Mouse (Mus musculus) intestine, embryonic 16.5 days (tissue): ENCODE results near the gene Mmp17. TPM values are rescaled to one million over a fixed set of nuclear protein-coding genes. Genes with fewer than 3 reads are reported as not detected.

Experiments
- ATAC-seq: fragments of 200-750 bp; cut with Nextera tagmentation; 2 replicates; pipeline ENCODE4 v1.8.0; 2017; ENCODE audit warnings: moderate TSS enrichment, moderate library complexity
- H3K27ac ChIP-seq: fragments of 300-500 bp; sonication (generic); 2 replicates; pipeline ENCODE4 v1.5.1; 2014; ENCODE audit warnings: mild to moderate bottlenecking, low read length
- H3K27me3 ChIP-seq: fragments of 300-500 bp; sonication (generic); replicated peaks from 2 replicates; pipeline ENCODE4 v1.6.1; 2014; ENCODE audit warnings: low read length, control low read depth, mixed read lengths; ENCODE audit not compliant: control insufficient read depth, insufficient read depth
- H3K36me3 ChIP-seq: fragments of 300-500 bp; sonication (generic); 2 replicates; pipeline ENCODE4 v1.6.1; 2014; ENCODE audit warnings: low read length, control low read depth; ENCODE audit not compliant: control insufficient read depth, insufficient read depth
- H3K4me1 ChIP-seq: fragments of 300-500 bp; sonication (generic); 2 replicates; pipeline ENCODE4 v1.6.1; 2014; ENCODE audit warnings: low read length, control low read depth, mixed read lengths; ENCODE audit not compliant: control insufficient read depth, insufficient read depth
- H3K4me2 ChIP-seq: fragments of 300-500 bp; sonication (generic); 2 replicates; pipeline ENCODE4 v1.6.1; 2014; ENCODE audit warnings: low read depth, low read length, control low read depth
- H3K4me3 ChIP-seq: fragments of 300-500 bp; sonication (generic); 2 replicates; pipeline ENCODE4 v1.5.1; 2014; ENCODE audit warnings: mild to moderate bottlenecking, low read length
- H3K9ac ChIP-seq: fragments of 300-500 bp; sonication (generic); 2 replicates; pipeline ENCODE4 v1.6.1; 2014; ENCODE audit warnings: low read depth, low read length
- H3K9me3 ChIP-seq: fragments of 300-500 bp; sonication (generic); 2 replicates; pipeline ENCODE4 v1.6.1; 2016; ENCODE audit warnings: low read length, control low read depth; ENCODE audit not compliant: control insufficient read depth
- WGBS: fragments of 180-500 bp; shearing (Covaris S2); extraction: QIAGEN DNeasy Blood & Tissue Kit; methylation state at CpG from one replicate; pipeline ENCODE4 v1.1.7; 2014; 5-methylcytosine and 5-hydroxymethylcytosine counted together
- polyA plus RNA-seq: library from polyadenylated mRNA; unstranded; fragments of >200 nt; fragmentation: Nextera tagmentation; extraction: Ambion mirVana; gene quantifications from 2 replicates; pipeline ENCODE4 v1.2.1, GENCODE M21; 2015

Mmp17 gene
- polyA plus RNA-seq, 1 experiment from 2014 or later, result 3.6 TPM

- Histone ChIP-seq H3K27ac (no peak overlapping the region), H3K9ac (no peak overlapping the region), H3K9me3 (no peaks in the 10 kb centered on the region), H3K4me2 (no peak overlapping the region), H3K27me3 (no peaks in the 10 kb centered on the region), H3K4me1 (no peaks in the 10 kb centered on the region), H3K4me3 (no peak overlapping the region), H3K36me3 (peaks cover 54% of the 10 kb centered on the region)
- 95% methylated on average over 2 of the region's 2 CpGs for WGBS
- ATAC-seq, result no peak
Observed at GRCm38 (mm10) chr5:129551991-129552390, 32.0 kb upstream of the Mmp17 start.

DNA sequence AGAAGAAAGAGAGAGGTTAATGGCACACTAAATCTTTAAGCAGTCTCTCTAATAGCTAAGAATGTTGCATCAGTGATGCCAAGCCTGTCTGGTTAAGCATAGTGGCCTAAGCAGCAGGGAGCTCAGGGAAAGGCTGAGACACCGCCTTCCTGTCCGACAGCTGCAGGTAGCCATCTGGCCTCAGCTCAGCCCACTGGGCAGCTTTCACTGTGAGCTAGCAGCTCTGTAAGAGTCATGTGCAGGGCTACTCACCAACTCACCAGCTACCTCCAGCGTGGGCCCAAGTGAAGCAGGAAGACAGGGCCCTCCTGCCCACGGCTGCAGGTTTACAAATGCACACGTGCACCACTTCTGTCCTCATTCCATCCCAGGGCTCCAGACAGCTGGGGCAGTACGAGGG is 30.3 kb upstream of the Mmp17 start:
- 85% methylated on average over 6 of the region's 6 CpGs for WGBS

DNA sequence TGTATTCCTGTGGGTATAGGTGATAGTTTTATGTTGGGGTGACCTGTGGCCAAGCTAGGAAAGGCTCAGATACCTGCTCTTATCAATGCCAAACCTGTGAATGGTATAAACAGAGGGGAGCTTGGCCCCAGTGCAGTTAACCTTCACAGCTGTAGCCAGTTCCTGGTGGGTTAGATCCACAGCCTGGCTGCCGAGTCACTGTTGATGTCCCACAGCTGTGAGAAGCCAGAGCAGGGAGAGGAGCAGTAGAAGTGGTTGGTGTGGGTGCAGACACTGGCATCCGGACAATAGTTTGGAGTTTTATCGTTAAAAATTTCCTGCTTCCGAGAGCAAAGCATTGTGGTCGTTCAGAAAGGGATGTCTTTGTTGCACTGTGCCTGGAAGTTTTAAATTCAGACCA is 25.4 kb upstream of the Mmp17 start:
- H3K27me3 ChIP-seq, result no peaks in the 10 kb centered on the region
- H3K4me1 ChIP-seq, result no peaks in the 10 kb centered on the region
- H3K36me3 ChIP-seq, result peaks cover 37% of the 10 kb centered on the region
- 83% methylated on average over 5 of the region's 5 CpGs for WGBS
- ATAC-seq, result no peak
- no peak overlapping the region for H3K4me2 ChIP-seq
- H3K27ac ChIP-seq, result no peak overlapping the region
- no peak overlapping the region for H3K9ac ChIP-seq
- no peak overlapping the region for H3K4me3 ChIP-seq
- H3K9me3 ChIP-seq, result no peaks in the 10 kb centered on the region

More for the DNA sequence above, 30.3 kb upstream of the Mmp17 start:
- Histone ChIP-seq H3K4me3 (no peak overlapping the region), H3K27me3 (no peaks in the 10 kb centered on the region), H3K4me2 (no peak overlapping the region), H3K36me3 (peaks cover 55% of the 10 kb centered on the region), H3K9me3 (no peaks in the 10 kb centered on the region), H3K4me1 (no peaks in the 10 kb centered on the region), H3K9ac (no peak overlapping the region), H3K27ac (no peak overlapping the region)
- ATAC-seq, result no peak

- Histone ChIP-seq H3K9ac (no peak overlapping the region), H3K36me3 (peaks cover 35% of the 10 kb centered on the region), H3K4me1 (no peaks in the 10 kb centered on the region), H3K27me3 (no peaks in the 10 kb centered on the region), H3K27ac (no peak overlapping the region), H3K4me3 (no peak overlapping the region), H3K4me2 (no peak overlapping the region), H3K9me3 (no peaks in the 10 kb centered on the region)
- 79% methylated on average over 11 of the region's 11 CpGs for WGBS
- ATAC-seq, result no peak
Observed at GRCm38 (mm10) chr5:129559283-129559682, 24.7 kb upstream of the Mmp17 start.

DNA sequence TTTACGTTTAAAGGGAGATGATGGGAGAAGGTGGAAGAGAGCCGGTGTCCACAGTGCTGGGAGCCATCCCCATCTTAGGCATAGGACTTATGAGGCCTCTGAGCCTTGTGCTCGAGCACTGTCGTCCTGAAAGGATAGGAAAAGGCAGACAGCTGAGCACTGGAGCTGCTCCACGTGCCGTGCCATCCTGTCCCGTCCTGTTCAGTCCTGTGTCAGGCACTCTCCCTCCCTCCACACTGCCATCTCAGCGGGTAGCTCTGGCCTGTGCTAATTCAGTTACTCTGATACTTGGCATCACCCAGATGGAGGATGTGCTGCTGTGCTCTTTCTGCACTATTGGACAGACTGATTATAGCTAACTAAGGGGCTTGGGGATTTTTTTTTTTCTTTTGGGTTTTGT is 21.6 kb upstream of the Mmp17 start:
- ATAC-seq, result no peak
- Histone ChIP-seq H3K36me3 (peaks cover 32% of the 10 kb centered on the region), H3K27me3 (no peaks in the 10 kb centered on the region), H3K9ac (no peak overlapping the region), H3K27ac (no peak overlapping the region), H3K4me3 (no peak overlapping the region), H3K4me2 (no peak overlapping the region), H3K9me3 (no peaks in the 10 kb centered on the region), H3K4me1 (no peaks in the 10 kb centered on the region)
- 88% methylated on average over 8 of the region's 8 CpGs for WGBS

DNA sequence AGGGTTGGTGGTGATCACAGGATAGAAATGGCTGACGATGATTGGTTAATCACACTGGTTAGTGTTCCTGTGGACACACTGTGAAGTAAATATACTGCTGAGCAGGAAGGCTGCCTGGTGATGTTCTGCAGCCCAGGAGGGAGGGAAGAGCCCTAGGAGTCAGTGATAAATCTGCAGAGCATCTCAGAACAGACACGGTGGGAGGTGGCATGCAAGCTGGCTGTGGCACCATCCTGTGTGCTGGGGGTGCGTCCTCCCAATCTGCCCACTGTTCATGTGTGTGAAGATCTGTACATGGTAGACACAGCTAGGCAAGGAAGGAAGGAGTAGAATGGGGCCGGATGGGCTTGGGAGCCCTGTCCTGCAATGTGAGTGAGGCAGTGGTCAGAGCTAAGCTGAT is 15.4 kb upstream of the Mmp17 start:
- peaks cover 34% of the 10 kb centered on the region for H3K36me3 ChIP-seq
- no peak overlapping the region for H3K4me3 ChIP-seq
- 91% methylated on average over 4 of the region's 4 CpGs for WGBS
- no peak overlapping the region for H3K4me2 ChIP-seq
- no peak for ATAC-seq
- no peak overlapping the region for H3K27ac ChIP-seq
- no peaks in the 10 kb centered on the region for H3K4me1 ChIP-seq
- no peaks in the 10 kb centered on the region for H3K9me3 ChIP-seq
- H3K9ac ChIP-seq, result no peak overlapping the region
- no peaks in the 10 kb centered on the region for H3K27me3 ChIP-seq

- no peaks in the 10 kb centered on the region for H3K4me1 ChIP-seq
- H3K27ac ChIP-seq, result no peak overlapping the region
- WGBS, result 51% methylated on average over 12 of the region's 12 CpGs
- H3K9ac ChIP-seq, result no peak overlapping the region
- H3K4me3 ChIP-seq, result no peak overlapping the region
- no peaks in the 10 kb centered on the region for H3K9me3 ChIP-seq
- peaks cover 13% of the 10 kb centered on the region; the same call in 1 of the 2 replicates for H3K27me3 ChIP-seq
- H3K4me2 ChIP-seq, result no peak overlapping the region
- H3K36me3 ChIP-seq, result no peaks in the 10 kb centered on the region
- ATAC-seq, result no peak
Observed at GRCm38 (mm10) chr5:129578201-129578600, 5.8 kb upstream of the Mmp17 start.

GRCm38 (mm10) chr5:129580046-129580445 is 3.9 kb upstream of the Mmp17 start:
- no peak for ATAC-seq

DNA sequence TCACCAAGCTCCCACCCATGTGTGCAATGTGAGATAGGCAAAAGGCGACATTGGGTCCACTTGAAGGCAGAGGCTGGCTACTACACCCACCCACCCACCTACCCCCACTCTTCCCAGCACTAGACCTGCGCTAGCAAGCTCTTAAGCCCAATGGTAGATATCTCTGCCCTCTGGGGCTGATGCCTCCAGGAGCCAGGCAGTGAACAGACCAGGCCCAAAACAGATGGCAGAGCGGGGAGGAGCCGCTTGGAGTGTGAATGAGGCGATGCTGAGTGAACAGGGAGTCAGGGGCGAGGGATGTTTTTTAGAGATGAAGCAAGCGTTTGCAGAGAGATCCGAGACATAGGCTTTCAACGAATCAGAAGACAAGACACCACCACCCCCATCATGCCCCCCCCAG is 3.4 kb upstream of the Mmp17 start:
- no peak overlapping the region for H3K4me2 ChIP-seq
- no peak overlapping the region for H3K9ac ChIP-seq
- H3K4me3 ChIP-seq, result no peak overlapping the region
- no peak for ATAC-seq
- H3K9me3 ChIP-seq, result no peaks in the 10 kb centered on the region
- no peak overlapping the region for H3K27ac ChIP-seq
- H3K4me1 ChIP-seq, result peaks cover 8% of the 10 kb centered on the region
- H3K27me3 ChIP-seq, result peaks cover 25% of the 10 kb centered on the region; the same call in 1 of the 2 replicates
- 76% methylated on average over 9 of the region's 9 CpGs for WGBS
- no peaks in the 10 kb centered on the region for H3K36me3 ChIP-seq

More at GRCm38 (mm10) chr5:129580046-129580445, 3.9 kb upstream of the Mmp17 start:
- Histone ChIP-seq H3K9me3 (no peaks in the 10 kb centered on the region), H3K36me3 (no peaks in the 10 kb centered on the region), H3K9ac (no peak overlapping the region), H3K27me3 (peaks cover 22% of the 10 kb centered on the region; the same call in 1 of the 2 replicates), H3K4me3 (no peak overlapping the region), H3K4me2 (no peak overlapping the region), H3K4me1 (peaks cover 2% of the 10 kb centered on the region), H3K27ac (no peak overlapping the region)
- 12% methylated on average over 6 of the region's 6 CpGs for WGBS

DNA sequence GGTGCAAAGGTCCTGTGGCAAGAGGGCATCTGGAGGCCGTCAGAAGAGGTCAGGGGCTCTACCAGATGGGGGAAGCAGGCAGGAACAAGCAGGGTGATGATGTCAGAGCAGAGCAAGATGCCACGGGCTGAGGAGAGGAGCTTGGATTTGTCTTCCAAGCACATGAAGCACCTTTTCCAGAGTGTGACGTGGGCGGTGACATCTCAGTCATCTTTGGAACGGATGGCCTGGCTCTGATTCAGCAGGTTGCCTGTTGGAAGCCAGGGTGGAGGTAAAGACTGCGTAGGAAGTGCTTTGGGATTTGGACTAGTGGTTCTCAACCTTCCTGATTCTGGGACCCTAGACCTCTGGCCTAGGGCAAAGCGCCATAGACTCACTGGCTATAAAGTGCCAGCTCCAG is 3.0 kb upstream of the Mmp17 start:
- Histone ChIP-seq H3K27ac (no peak overlapping the region), H3K36me3 (no peaks in the 10 kb centered on the region), H3K9me3 (no peaks in the 10 kb centered on the region), H3K4me1 (peaks cover 12% of the 10 kb centered on the region), H3K4me3 (no peak overlapping the region), H3K27me3 (peaks cover 28% of the 10 kb centered on the region; the same call in 1 of the 2 replicates), H3K4me2 (no peak overlapping the region), H3K9ac (no peak overlapping the region)
- 67% methylated on average over 7 of the region's 7 CpGs for WGBS
- ATAC-seq, result no peak
